Mouse (Mus musculus) megakaryocyte progenitor cell, adult 5-6 weeks (primary cell): ENCODE measurements around the gene Olfr270. TPM values are rescaled to one million over a fixed set of nuclear protein-coding genes. Genes with fewer than 3 reads are reported as not detected.

ENCODE experiments used
- total RNA-seq, 2 experiments: library from RNA; stranded (forward) in 1 of 2; stranded (reverse) in 1 of 2; fragments of 157-497, 149-512 nt in 1 of 2; fragments of 200-1000 nt in 1 of 2; gene quantifications; 2 replicates each; pipeline versions ENCODE4 v1.2.3 to v1.2.4; 2015 to 2017

Gene Olfr270
- total RNA-seq, 2 experiments from 2014 or later = not detected

Other genes with a start within 250 kb of the Olfr270 start
- not detected in 2 replicates for gene Olfr275, start 149.9 kb upstream of the Olfr270 start, total RNA-seq (2015)
- not detected in 2 replicates for gene Olfr275, start 149.9 kb upstream of the Olfr270 start, total RNA-seq (2017)
- gene Olfr273, start 105.3 kb upstream of the Olfr270 start, total RNA-seq (2015) = not detected in 2 replicates
- gene Olfr273, start 105.3 kb upstream of the Olfr270 start, total RNA-seq (2017) = not detected in 2 replicates
- 1.0 TPM in 1 of 2 replicates, not detected in the other for gene Olfr272, start 45.4 kb upstream of the Olfr270 start, total RNA-seq (2015)
- 0.64 TPM in 1 of 2 replicates, not detected in the other for gene Olfr272, start 45.4 kb upstream of the Olfr270 start, total RNA-seq (2017)
- not detected in 2 replicates for gene Nipsnap3a, start 24.7 kb downstream of the Olfr270 start, total RNA-seq (2015)
- gene Nipsnap3a, start 24.7 kb downstream of the Olfr270 start, total RNA-seq (2017) = not detected in 2 replicates
- 79.9 and 89.9 TPM in 2 replicates for gene Nipsnap3b, start 47.3 kb downstream of the Olfr270 start, total RNA-seq (2015)
- gene Nipsnap3b, start 47.3 kb downstream of the Olfr270 start, total RNA-seq (2017) = 39.2 and 46.1 TPM in 2 replicates
- gene Abca1, start 195.3 kb downstream of the Olfr270 start, total RNA-seq (2015) = 1.2 and 1.8 TPM in 2 replicates
- gene Abca1, start 195.3 kb downstream of the Olfr270 start, total RNA-seq (2017) = 1.8 and 1.9 TPM in 2 replicates